Mouse (Mus musculus) forebrain, embryonic 14.5 days (tissue): ENCODE measurements around the gene Tor1aip2. TPM values are rescaled to one million over a fixed set of nuclear protein-coding genes. Genes with fewer than 3 reads are reported as not detected.

ENCODE experiments used
- ATAC-seq: fragments of 200-750 bp; cut with Nextera tagmentation; 2 replicates; pipeline ENCODE4 v1.8.0; 2017; ENCODE audit warnings: mild to moderate bottlenecking, moderate library complexity
- DNase-seq: peaks from one replicate; pipeline ENCODE4 v3.0.0-alpha.2; 2015; ENCODE audit warnings: low spot score
- H3K27ac ChIP-seq: fragments of 300-500 bp; sonication (generic); 2 replicates; pipeline ENCODE4 v1.5.1; 2014; ENCODE audit warnings: low read depth, mild to moderate bottlenecking, control low read depth, low read length, moderate library complexity
- H3K27me3 ChIP-seq: fragments of 300-500 bp; sonication (generic); replicated peaks from 2 replicates; pipeline ENCODE4 v1.6.1; 2014; ENCODE audit warnings: low read length, control low read depth, mixed read lengths; ENCODE audit not compliant: control insufficient read depth, insufficient read depth
- H3K36me3 ChIP-seq: fragments of 300-500 bp; sonication (generic); 2 replicates; pipeline ENCODE4 v1.6.1; 2014; ENCODE audit warnings: low read length, control low read depth; ENCODE audit not compliant: control insufficient read depth, insufficient read depth
- H3K4me1 ChIP-seq: fragments of 300-500 bp; sonication (generic); 2 replicates; pipeline ENCODE4 v1.6.1; 2014; ENCODE audit warnings: antibody characterized with exemption, low read length, control low read depth; ENCODE audit not compliant: control insufficient read depth, insufficient read depth
- H3K4me2 ChIP-seq: fragments of 300-500 bp; sonication (generic); 2 replicates; pipeline ENCODE4 v1.6.1; 2014; ENCODE audit warnings: mild to moderate bottlenecking, control low read depth, low read length
- H3K4me3 ChIP-seq: fragments of 300-500 bp; sonication (generic); 2 replicates; pipeline ENCODE4 v1.5.1; 2014; ENCODE audit warnings: low read depth, low read length, control low read depth
- H3K9ac ChIP-seq: fragments of 300-500 bp; sonication (generic); 2 replicates; pipeline ENCODE4 v1.6.1; 2014; ENCODE audit warnings: mild to moderate bottlenecking, low read length, control low read depth, moderate library complexity
- H3K9me3 ChIP-seq: fragments of 300-500 bp; sonication (generic); replicated peaks from 2 replicates; pipeline ENCODE4 v1.6.1; 2016; ENCODE audit warnings: low read length, control low read depth, mixed read lengths; ENCODE audit not compliant: control insufficient read depth
- WGBS: fragments of 180-500 bp; shearing (Covaris S2); extraction: QIAGEN DNeasy Blood & Tissue Kit; methylation state at CpG from one replicate; pipeline ENCODE4 v1.1.7; 2014; 5-methylcytosine and 5-hydroxymethylcytosine counted together
- polyA plus RNA-seq: library from polyadenylated mRNA; unstranded; fragments of >200 nt; fragmentation: Nextera tagmentation; extraction: Ambion mirVana; gene quantifications from 2 replicates; pipeline ENCODE4 v1.2.1, GENCODE M21; 2014

Tor1aip2 gene
- polyA plus RNA-seq, result 87.9 and 92.0 TPM in 2 replicates

DNA sequence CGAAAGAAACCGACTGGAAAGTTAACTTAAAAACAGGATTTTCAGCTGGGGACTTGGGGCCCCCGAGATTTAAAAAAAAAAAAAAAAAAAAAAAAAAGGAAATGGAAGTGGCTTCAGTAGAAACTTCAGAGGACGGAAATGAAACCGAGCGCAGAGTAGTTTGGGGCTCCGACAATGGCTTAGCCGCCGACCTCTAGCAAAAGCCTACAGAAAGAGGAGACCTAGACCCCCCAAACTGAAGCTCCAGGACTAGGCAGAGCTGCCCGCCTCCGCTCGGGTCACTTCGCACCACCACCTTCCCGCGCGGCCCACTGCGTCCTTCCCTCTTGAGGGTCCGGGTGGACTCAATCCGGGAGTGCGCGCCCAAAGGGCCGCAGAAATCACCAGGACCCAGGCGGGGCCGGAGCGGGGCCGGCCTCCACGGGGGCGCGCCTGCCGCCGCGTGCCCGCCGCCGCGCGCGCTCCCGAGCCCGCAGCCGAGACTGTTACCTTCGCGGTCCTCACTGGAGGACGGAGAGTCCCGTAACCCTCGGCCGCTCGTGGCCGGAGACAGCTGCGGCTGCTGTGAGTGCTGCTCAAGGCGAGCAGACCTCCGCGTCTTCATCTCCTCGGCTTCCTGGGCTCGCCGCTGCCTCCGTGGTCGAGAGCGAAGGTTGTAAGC, at the start of gene Tor1aip2:
Gene Tor1aip2, plus strand, starts transcription at position 135 of the 661 bp plus-strand sequence.
- peak; percentile 83 for DNase-seq
- WGBS, result under 1% methylated on average over 59 of the region's 59 CpGs

DNA sequence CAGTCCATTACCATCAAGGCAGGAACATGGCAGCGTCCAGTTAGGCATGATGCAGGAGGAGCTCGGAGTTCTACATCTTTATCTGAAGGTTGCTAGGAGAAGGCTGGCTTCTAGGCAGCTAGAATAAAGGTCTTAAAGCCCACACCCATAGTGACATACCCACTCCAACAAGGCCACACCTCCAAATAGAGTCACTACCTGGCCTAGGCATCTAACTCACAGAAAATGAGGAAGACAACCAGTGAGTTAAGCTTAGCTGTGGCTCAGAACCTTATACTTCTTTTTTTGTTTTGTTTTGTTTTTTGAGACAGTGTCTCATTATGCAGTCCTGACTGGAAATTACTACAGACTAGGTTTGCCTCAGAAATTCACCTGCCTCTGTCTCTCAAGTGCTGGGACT, 47.6 kb upstream of the Tor1aip2 start:
- Histone ChIP-seq H3K4me3 (no peak overlapping the region), H3K4me2 (no peak overlapping the region), H3K27ac (no peak overlapping the region), H3K27me3 (no peaks in the 10 kb centered on the region), H3K9me3 (no peaks in the 10 kb centered on the region), H3K4me1 (0 out of 2 replicates have a peak, but pooled peaks cover 3% of the 10 kb centered on the region), H3K9ac (no peak overlapping the region), H3K36me3 (no peaks in the 10 kb centered on the region)
- ATAC-seq (no peak), DNase-seq (no peak)
- WGBS, result 80% methylated on average over 2 of the region's 2 CpGs

More for the DNA sequence above, at the start of gene Tor1aip2:
- peak within 1 kb of the TSS; percentile 73 for H3K4me3 ChIP-seq
- H3K4me1 ChIP-seq, result peaks cover 4% of the 10 kb centered on the region; the same call in 1 of the 2 replicates
- peak within 1 kb of the TSS; percentile 77 for H3K4me2 ChIP-seq
- H3K27me3 ChIP-seq, result no peaks in the 10 kb centered on the region
- peak within 1 kb of the TSS; percentile 99 for H3K27ac ChIP-seq
- peaks cover 32% of the 10 kb centered on the region for H3K36me3 ChIP-seq
- no peaks in the 10 kb centered on the region for H3K9me3 ChIP-seq
- peak; percentile 74 for ATAC-seq
- peak within 1 kb of the TSS; percentile 88 for H3K9ac ChIP-seq

DNA sequence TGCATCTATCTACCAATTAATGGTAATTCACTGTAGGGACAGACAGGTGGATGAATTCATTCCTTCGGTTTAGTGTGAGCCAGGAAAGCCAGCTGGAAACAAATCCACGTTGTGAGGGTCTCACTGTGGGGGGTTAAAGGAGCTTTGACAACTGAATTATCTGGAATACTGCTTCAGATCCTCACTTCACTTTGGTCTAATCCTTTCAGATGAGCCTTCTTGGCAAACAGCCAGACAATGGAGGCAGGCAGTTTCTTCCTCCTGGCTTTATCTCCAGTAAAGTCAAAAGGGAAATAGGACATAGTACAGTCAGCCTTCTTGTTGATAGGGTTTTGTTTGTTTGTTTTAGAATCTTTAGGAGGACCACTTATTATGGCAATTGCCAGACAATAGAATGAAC, 45.8 kb upstream of the Tor1aip2 start:
- Histone ChIP-seq H3K9me3 (no peaks in the 10 kb centered on the region), H3K4me3 (no peak overlapping the region), H3K27ac (no peak overlapping the region), H3K4me2 (no peak overlapping the region), H3K36me3 (no peaks in the 10 kb centered on the region), H3K4me1 (0 out of 2 replicates have a peak, but pooled peaks cover 3% of the 10 kb centered on the region), H3K9ac (no peak overlapping the region), H3K27me3 (no peaks in the 10 kb centered on the region)
- ATAC-seq, result no peak
- 0% methylated on average over 2 of the region's 2 CpGs for WGBS
- peak; percentile 63 for DNase-seq

DNA sequence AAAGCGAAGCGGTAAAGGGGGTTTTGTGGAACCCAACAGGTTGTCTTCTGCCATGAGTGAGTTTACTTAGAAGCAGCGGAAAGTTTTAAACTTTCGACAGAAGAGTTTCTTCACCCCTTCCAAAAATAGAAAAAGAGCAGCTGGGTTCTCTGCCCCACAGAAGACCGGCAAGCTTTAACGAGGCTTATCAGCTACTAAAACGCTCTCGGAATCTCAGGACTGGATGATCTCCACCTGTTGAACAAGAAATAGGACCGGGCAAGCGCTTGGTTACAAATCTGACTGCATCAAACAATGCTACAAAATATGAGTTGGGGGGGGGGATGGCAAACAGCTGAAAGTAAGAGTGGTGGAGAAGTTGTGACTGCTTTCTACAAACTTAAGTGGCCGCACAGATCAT, 44.8 kb upstream of the Tor1aip2 start:
- DNase-seq, result no peak
- no peak overlapping the region for H3K9ac ChIP-seq
- no peaks in the 10 kb centered on the region for H3K36me3 ChIP-seq
- no peak overlapping the region for H3K4me3 ChIP-seq
- ATAC-seq, result no peak
- H3K4me2 ChIP-seq, result no peak overlapping the region
- no peak overlapping the region for H3K27ac ChIP-seq
- H3K4me1 ChIP-seq, result 0 out of 2 replicates have a peak, but pooled peaks cover 3% of the 10 kb centered on the region
- H3K27me3 ChIP-seq, result no peaks in the 10 kb centered on the region
- WGBS, result 62% methylated on average over 11 of the region's 11 CpGs
- H3K9me3 ChIP-seq, result no peaks in the 10 kb centered on the region

DNA sequence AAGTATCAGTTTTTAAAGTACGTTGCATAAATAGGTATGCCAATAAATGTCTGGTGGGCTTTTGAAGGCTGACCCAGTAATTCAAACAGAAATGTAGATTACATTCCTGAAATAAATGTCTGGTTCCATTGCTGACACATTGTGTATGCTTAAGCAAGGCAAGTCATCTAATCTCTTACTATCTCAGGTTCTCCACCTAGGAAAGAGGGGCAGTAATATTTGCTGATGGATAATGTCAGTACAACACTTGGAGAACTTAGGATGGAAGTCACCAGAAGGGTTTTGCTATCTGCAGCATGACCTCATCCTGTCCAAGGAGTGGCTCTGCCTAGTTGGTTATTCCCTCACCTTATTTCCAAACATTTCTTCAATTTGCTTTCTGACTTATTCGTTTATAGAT, 40.7 kb upstream of the Tor1aip2 start:
- Histone ChIP-seq H3K4me3 (no peak overlapping the region), H3K36me3 (no peaks in the 10 kb centered on the region), H3K9me3 (no peaks in the 10 kb centered on the region), H3K9ac (no peak overlapping the region), H3K4me2 (no peak overlapping the region), H3K4me1 (no peaks in the 10 kb centered on the region), H3K27ac (no peak overlapping the region), H3K27me3 (no peaks in the 10 kb centered on the region)
- 90% methylated on average over 2 of the region's 2 CpGs for WGBS
- ATAC-seq, result no peak
- no peak for DNase-seq

DNA sequence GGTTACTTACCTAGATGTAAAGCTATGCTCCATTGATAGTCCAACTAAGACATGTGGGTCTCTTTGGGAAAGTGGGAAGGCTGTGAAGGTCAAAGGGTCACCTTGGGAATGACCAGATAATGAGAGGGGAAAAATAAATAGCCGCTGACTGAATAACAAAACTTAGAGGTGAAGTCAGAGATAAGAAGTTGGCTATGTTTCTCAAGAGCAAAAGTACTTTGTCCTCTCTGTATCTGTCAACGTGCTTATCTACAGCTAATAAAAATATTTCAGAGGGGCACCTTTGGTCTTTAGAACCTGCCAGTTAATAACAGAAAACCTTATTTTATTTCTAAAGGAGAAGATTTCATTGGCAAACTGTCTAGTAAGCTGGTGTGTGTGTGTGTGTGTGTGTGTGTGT, 39.6 kb upstream of the Tor1aip2 start:
- Histone ChIP-seq H3K9me3 (no peaks in the 10 kb centered on the region), H3K27me3 (no peaks in the 10 kb centered on the region), H3K27ac (no peak overlapping the region), H3K4me1 (no peaks in the 10 kb centered on the region), H3K4me3 (no peak overlapping the region), H3K4me2 (no peak overlapping the region), H3K36me3 (no peaks in the 10 kb centered on the region), H3K9ac (no peak overlapping the region)
- DNase-seq (no peak), ATAC-seq (no peak)
- WGBS, result 86% methylated on average over 2 of the region's 2 CpGs

DNA sequence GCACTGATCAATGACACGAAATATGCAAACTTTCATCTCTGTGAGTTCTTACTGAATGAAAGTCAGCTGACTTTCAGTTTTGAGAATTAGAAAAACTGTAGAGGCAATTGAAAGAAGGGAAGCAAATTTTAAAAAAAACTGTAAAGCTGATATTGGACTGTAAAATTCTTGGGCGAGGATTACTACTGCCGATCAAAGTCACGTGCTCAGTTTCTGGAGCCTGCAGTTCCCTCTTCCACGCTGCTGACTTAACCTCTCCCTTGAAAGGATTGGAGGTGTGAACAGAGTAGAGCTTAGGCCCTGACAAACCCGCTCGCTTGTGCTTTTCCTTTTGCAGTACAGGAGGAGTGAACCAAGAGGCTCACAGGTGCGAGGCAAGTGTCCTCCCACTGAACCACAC, 32.8 kb upstream of the Tor1aip2 start:
- ATAC-seq, result no peak
- no peak overlapping the region for H3K4me2 ChIP-seq
- no peaks in the 10 kb centered on the region for H3K27me3 ChIP-seq
- no peaks in the 10 kb centered on the region for H3K4me1 ChIP-seq
- no peak for DNase-seq
- no peak overlapping the region for H3K27ac ChIP-seq
- H3K9me3 ChIP-seq, result no peaks in the 10 kb centered on the region
- no peak overlapping the region for H3K9ac ChIP-seq
- peaks cover 25% of the 10 kb centered on the region for H3K36me3 ChIP-seq
- H3K4me3 ChIP-seq, result no peak overlapping the region
- WGBS, result 89% methylated on average over 8 of the region's 8 CpGs

DNA sequence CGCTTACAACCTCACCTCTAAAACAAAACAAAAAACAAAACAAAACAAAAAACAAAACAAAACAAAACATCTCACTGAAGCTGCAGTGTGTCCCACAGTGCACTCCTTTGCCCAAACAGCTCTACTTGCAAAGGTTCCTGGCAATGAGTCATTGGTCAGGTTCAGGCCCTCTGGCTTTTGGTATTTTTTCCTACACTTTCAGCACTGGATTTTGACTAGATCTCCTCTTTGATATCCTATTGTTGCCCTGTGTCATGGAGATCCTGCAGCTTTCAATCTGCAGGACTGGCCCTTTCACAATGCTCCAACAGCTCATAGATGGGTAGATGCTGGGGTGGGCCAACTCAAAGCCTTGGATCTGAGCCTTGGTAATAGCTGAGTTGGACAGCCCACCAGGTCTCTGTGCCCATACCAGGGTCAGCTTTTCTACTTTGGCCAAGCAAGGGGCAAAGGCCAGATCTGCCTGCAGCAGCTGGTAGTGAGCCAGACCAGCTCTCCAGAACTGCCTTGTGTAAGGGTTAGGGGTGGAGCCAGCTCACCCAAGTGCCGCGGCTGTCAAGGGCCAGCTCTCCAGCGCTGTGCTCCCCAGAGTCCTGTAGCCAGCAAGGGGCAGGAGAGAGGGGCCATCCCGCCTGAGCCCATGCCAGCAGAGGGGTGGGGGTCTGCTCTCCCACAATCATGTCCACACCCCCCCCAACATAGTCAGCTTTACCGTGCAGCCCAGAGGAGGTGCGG, 31.8 kb upstream of the Tor1aip2 start:
- Histone ChIP-seq H3K4me1 (no peaks in the 10 kb centered on the region), H3K4me2 (no peak overlapping the region), H3K27me3 (no peaks in the 10 kb centered on the region), H3K36me3 (peaks cover 30% of the 10 kb centered on the region), H3K9me3 (no peaks in the 10 kb centered on the region), H3K27ac (no peak overlapping the region), H3K4me3 (no peak overlapping the region), H3K9ac (no peak overlapping the region)
- WGBS, result 87% methylated on average over 7 of the region's 7 CpGs
- no peak for DNase-seq
- ATAC-seq, result no peak

DNA sequence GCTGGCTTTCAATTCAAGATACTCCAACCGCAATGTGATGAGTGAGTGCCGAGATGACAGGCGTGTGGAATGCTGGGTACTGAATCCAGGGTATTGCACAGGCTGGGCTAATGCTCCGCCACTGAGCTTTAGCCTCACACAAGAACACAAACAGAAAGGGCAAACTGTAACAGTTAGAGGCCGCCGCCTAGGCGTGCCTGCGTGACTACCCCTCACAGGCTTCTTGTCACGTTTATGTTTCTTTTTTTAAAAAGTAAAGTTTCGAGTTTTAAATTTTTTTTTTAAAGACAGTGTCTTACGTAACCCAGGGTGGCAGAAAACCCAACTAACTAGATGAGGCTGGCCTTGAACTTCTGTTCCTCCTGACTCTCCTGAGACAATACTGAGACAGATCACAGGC, 29.3 kb upstream of the Tor1aip2 start:
- no peak overlapping the region for H3K9ac ChIP-seq
- no peak overlapping the region for H3K4me3 ChIP-seq
- H3K4me1 ChIP-seq, result no peaks in the 10 kb centered on the region
- H3K9me3 ChIP-seq, result no peaks in the 10 kb centered on the region
- WGBS, result 93% methylated on average over 11 of the region's 11 CpGs
- ATAC-seq (no peak), DNase-seq (no peak)
- peaks cover 43% of the 10 kb centered on the region for H3K36me3 ChIP-seq
- no peaks in the 10 kb centered on the region for H3K27me3 ChIP-seq
- H3K4me2 ChIP-seq, result no peak overlapping the region
- no peak overlapping the region for H3K27ac ChIP-seq
